Comparison of ENCODE assay signal across 9 mouse cellular contexts in the genomic region with DNA sequence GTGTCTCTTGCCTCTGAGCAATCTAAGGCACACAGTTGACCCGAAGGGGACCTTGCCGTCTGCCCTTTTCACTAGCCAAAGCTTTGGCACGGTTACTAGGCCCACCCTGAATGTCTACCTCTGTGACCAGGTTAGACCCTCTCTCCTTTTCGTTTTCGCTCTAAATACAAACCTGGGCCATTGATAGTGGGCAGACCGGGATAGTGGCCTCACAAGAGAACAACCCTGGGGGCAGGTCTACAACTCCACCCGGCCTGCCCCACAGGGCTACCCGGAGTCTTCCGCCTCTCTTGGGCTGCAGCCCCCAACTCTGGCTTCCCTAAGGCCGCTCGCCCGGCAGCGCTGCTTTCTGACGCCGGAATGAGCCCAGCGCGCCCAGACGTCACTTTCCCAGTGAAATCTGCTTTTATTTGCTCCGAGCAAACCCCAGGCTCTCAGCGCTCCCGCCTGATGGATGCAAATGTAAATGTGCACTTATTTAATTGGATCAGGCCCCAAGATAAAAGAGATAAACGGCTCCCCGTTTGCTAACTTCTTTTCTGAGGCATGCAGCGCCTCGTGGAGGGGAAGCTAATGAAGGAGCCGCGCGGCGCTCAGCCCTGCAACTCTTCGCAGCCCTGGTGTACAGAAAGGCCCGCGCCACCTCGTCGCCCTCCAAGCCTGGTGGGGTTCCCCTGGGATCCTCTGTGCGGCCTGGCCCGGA. TPM values are rescaled to one million over a fixed set of nuclear protein-coding genes. Genes with fewer than 3 reads are reported as not detected.
DNase-seq lines count a peak whose midpoint lies in the region; ATAC-seq lines count a peak whose summit lies in the region.
"Had no signal": no experiment of that assay in that cellular context is flagged by ENCODE, and none has a peak within 500 bp of the region (broad histone marks: within the 10 kb centered on the region; RNA-seq: fewer than 3 reads in every experiment).

No protein-coding gene starts in this region.

- H3K9ac ChIP-seq in kidney, embryonic 15.5 days, result no peak overlapping the region
- peak overlapping the region; percentile 55 for H3K9ac ChIP-seq in midbrain, embryonic 16.5 days (ENCODE audit: low read depth, low read length)

- no peaks in the 10 kb centered on the region for H3K36me3 ChIP-seq in kidney, embryonic 15.5 days
- H3K36me3 ChIP-seq in hindbrain, embryonic 10.5 days, result peaks cover 14% of the 10 kb centered on the region
- no peaks in the 10 kb centered on the region for H3K36me3 ChIP-seq in midbrain, embryonic 16.5 days (ENCODE audit: control insufficient read depth, insufficient read depth, low read length)

- DNase-seq in kidney, postnatal 14 days, result no peak
- DNase-seq in embryo, embryonic 10.5 days (ENCODE audit: low spot score), result peak; percentile 65
- DNase-seq in hindbrain, embryonic 10.5 days (ENCODE audit: low spot score), result peak; percentile 67
- DNase-seq in natural killer cell, adult 2 months (ENCODE audit: low spot score in 2 of 2), result no peak
- DNase-seq in kidney, postnatal 25 days, result no peak
- DNase-seq in kidney, adult 9 months, result no peak

- H3K4me1 ChIP-seq in kidney, embryonic 15.5 days, result peaks cover 41% of the 10 kb centered on the region
- peaks cover 74% of the 10 kb centered on the region for H3K4me1 ChIP-seq in hindbrain, embryonic 10.5 days (replicated peaks)
- H3K4me1 ChIP-seq in midbrain, embryonic 16.5 days (ENCODE audit: control insufficient read depth, insufficient read depth, low read length), result peaks cover 21% of the 10 kb centered on the region

- ATAC-seq in kidney, embryonic 15.5 days (replicated peaks; ENCODE audit: low FRiP score), result no peak
- peak; percentile 41; the same call in 1 of the 2 replicates for ATAC-seq in midbrain, embryonic 16.5 days

- H3K4me2 ChIP-seq in kidney, embryonic 15.5 days, result peak overlapping the region; percentile 34
- peak overlapping the region; percentile 58 for H3K4me2 ChIP-seq in midbrain, embryonic 16.5 days (ENCODE audit: low read length)

- H3K27ac ChIP-seq in kidney, embryonic 15.5 days, result no peak overlapping the region
- peak overlapping the region; percentile 94 for H3K27ac ChIP-seq in hindbrain, embryonic 10.5 days
- H3K27ac ChIP-seq in midbrain, embryonic 16.5 days (ENCODE audit: low read length), result peak overlapping the region; percentile 71

- 8% methylated on average over 36 of the region's 36 CpGs for WGBS in kidney, embryonic 15.5 days
- WGBS in hindbrain, embryonic 10.5 days, result 3% methylated on average over 36 of the region's 36 CpGs
- WGBS in midbrain, embryonic 16.5 days, result 3% methylated on average over 36 of the region's 36 CpGs

- peak overlapping the region; percentile 14 for H3K4me3 ChIP-seq in kidney, embryonic 15.5 days (replicated peaks)
- H3K4me3 ChIP-seq in hindbrain, embryonic 10.5 days, result peak overlapping the region; percentile 93
- peak overlapping the region; percentile 35 for H3K4me3 ChIP-seq in midbrain, embryonic 16.5 days (ENCODE audit: low read depth, low read length)
- H3K4me3 ChIP-seq: myocyte had no signal

- peaks cover 94% of the 10 kb centered on the region for H3K27me3 ChIP-seq in kidney, embryonic 15.5 days
- H3K27me3 ChIP-seq in hindbrain, embryonic 10.5 days (ENCODE audit: insufficient read depth, poor library complexity, severe bottlenecking), result peaks cover 85% of the 10 kb centered on the region
- H3K27me3 ChIP-seq in midbrain, embryonic 16.5 days (ENCODE audit: control insufficient read depth, insufficient read depth, low read depth, low read length), result peaks cover 24% of the 10 kb centered on the region

- H3K9me3 ChIP-seq in kidney, embryonic 15.5 days (replicated peaks), result no peaks in the 10 kb centered on the region
- no peaks in the 10 kb centered on the region for H3K9me3 ChIP-seq in hindbrain, embryonic 10.5 days
- H3K9me3 ChIP-seq in midbrain, embryonic 16.5 days (replicated peaks; ENCODE audit: control insufficient read depth, low read length, poor library complexity, severe bottlenecking), result no peaks in the 10 kb centered on the region

RNA-seq across cellular contexts. Expression of a gene that starts 8.0 kb away (rescaled TPM):
- 2.3 and 2.8 TPM in 2 replicates for polyA plus RNA-seq in kidney, embryonic 15.5 days (2015; fragmentation: Nextera tagmentation; extraction: Ambion mirVana)
- polyA plus RNA-seq in hindbrain, embryonic 10.5 days (2016; fragmentation: Nextera tagmentation; extraction: Ambion mirVana), result 24.3 and 29.7 TPM in 2 replicates
- 16.5 and 16.8 TPM in 2 replicates for polyA plus RNA-seq in midbrain, embryonic 16.5 days (2015; fragmentation: Nextera tagmentation; extraction: Ambion mirVana)

Comparison
In these comparisons a context has a peak if more than half of its experiments do, and no peak if none do; other contexts are left out.
1. H3K4me3 ChIP-seq: peak in every context shown above with its lines; median percentile 93 in hindbrain, embryonic 10.5 days; 35 in midbrain, embryonic 16.5 days; 14 in kidney, embryonic 15.5 days.
2. DNase-seq: peak in embryo, embryonic 10.5 days (single experiment) and hindbrain, embryonic 10.5 days (single experiment); none in kidney, postnatal 14 days (single experiment), natural killer cell, adult 2 months (0 of 2), kidney, postnatal 25 days (0 of 2) and kidney, adult 9 months (single experiment).